Mouse (Mus musculus) T-helper 1 cell (primary cell): Measurements from ENCODE around the gene Tmem30c.

ENCODE experiments used
- in situ Hi-C: fragments of 300-600 bp; cut with MboI, MseI; formaldehyde crosslinking; loops from one replicate; pipeline ENCODE4 v1.15.1; 2025; ENCODE audit warnings: high pct_unique_total_duplicates

Tmem30c gene

DNA sequence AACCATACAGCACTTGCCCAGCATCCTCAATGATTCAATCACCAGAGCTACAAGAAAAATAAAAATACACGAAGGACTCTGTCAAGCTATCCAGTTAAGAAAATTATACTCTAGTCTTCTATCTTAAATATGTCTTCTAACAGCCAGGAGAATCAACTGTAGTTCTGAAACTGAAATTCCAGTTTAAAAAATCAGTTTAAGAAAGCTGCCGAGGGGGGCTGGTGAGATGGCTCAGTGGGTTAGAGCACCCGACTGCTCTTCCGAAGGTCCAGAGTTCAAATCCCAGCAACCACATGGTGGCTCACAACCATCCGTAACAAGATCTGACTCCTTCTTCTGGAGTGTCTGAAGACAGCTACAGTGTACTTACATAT lies 60.7 kb downstream of the Tmem30c start:
- in situ Hi-C loops, result loop anchor here (5.0 kb wide), 1 partner anchor 375 kb away; the partner anchor contains the start of gene Cmss1

DNA sequence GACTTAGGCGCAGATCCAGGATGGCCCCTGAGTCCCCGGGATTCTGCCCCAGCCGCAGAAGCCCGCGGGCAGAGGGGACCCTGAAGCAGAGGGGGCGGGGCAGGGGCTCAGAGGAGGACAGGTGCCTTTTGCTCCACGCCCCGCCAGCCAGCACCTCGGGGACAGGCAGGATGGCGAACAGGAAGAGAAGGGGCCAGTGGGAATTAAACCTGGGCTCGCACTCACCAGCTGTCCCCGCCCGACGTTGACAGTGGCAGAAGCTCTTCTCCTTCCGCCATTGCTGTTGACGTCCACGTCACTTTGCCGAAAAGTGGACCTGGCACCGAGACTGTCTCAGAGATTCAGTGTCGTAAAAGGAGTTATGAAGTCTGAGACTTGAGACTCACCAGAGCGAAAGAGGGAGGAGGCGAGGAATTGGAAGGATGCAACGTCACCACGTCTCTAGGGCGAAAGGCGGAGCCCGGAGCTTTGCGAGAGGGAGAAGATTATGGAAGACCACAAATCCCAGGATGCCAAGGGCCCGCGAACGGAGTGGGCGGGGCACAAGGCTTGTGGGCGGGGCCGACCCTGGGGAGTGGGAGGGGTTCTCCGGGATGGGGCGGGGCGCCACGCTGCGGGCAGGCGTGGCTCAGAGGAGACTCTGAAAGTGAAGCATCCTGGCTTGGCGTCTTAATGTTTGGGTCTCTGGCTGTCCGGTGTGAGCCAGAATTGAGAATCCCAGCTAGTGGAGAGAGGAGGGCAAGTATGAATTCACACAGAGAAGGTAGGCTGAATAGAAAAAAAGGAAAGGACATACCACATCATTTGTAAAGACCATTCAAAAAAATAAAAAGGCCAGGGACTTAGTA lies 61.4 kb downstream of the Tmem30c start, which contains the start of gene Tbc1d23:
Tbc1d23 (minus strand) TSS at position 416 of the 848 bp plus-strand sequence.
- in situ Hi-C loops, result loop anchor here (5.0 kb wide), 1 partner anchor 376 kb away; the partner anchor contains the start of gene Cmss1

DNA sequence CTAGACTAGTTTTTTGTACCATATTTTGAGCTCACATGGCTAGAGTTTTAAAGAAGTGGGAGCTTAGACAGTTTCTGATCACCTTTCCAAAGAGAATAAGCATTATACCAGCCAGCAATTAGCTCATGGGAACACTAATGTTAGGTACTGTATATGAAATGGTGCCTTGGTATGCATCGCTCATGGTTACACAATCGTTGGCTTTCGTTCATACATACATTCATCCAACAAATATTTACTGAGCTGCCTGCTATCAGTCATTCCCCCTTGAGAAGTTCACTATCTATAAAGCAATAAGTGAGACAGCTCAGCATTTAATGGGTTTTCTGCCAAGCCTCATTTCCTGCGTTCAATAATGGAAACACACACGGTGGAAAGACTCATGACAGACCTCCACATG lies 66.2 kb downstream of the Tmem30c start:
- in situ Hi-C loops, result no loop called here

DNA sequence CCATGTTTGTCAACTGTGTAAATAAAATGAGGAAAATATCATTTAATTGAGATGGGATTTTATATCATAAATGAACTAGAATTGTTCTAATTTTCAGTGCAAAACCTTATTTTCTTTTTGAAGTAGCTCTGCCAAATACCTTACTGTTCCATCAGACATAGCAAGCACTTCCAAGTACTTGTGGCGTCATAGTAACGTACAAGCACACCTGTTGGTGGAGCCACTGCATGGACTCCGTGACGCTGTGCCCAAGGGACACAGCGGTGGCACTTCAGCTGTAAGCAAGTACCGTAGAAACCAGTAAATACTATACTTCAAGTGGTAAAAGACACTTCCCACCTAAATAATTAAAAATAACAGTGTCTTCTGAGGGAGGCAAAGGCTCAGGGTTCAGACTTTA lies 72.3 kb downstream of the Tmem30c start:
- in situ Hi-C loops, result no loop called here
